Mouse (Mus musculus) stomach, postnatal 0 days (tissue): ENCODE results near the gene Lurap1l.

Experiments used
- CTCF ChIP-seq: IDR thresholded peaks from 2 replicates; pipeline ENCODE4 v1.5.1; 2016; ENCODE audit warnings: antibody characterized with exemption, low read depth, mild to moderate bottlenecking, moderate library complexity
- EP300 ChIP-seq: optimal IDR thresholded peaks from 2 replicates; pipeline ENCODE3; 2016; ENCODE audit warnings: antibody characterized with exemption

- TF ChIP-seq CTCF (no peak), EP300 (no peak)
Observed at GRCm38 (mm10) chr4:80941978-80942377, 31.5 kb downstream of the Lurap1l start.
